Mouse (Mus musculus): ENCODE measurements around the gene Myo7a. TPM values are rescaled to one million over a fixed set of nuclear protein-coding genes. Genes with fewer than 3 reads are reported as not detected.

The Myo7a gene
- polyA plus RNA-seq, 1 experiment from 2014 or later = 7.6 TPM

DNA sequence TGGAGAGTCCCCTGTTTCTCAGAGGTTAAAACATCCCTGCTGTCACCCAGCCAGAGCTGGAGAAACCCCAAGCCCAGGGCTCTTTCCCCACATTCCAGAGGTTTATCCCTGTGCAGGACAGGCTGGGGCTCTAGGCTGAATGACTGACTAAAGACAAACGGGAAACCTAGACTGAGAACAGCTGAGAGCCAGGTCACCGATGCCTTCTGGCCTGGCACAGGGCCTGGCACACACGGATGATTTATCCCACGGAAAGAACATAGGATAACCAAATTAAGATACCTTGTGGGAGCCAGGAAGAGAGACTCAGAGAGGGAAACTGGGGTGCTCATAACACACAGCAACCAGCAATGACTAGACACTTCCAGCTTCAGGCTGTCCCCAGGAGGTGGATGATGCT is 9.6 kb downstream of the Myo7a start:
- Histone ChIP-seq H3K4me1 (ENCODE audit: control insufficient read depth in 2 of 2, insufficient read depth in 2 of 2, low read length in 2 of 2) (peaks cover 10 to 13% of the 10 kb centered on the region in 2 experiments), H3K27me3 (ENCODE audit: control insufficient read depth, insufficient read depth, low read length) (peaks cover 24% of the 10 kb centered on the region), H3K4me2 (ENCODE audit: low read length) (no peak overlapping the region), H3K9me3 (ENCODE audit: control insufficient read depth, low read length) (no peaks in the 10 kb centered on the region), H3K36me3 (ENCODE audit: control insufficient read depth, insufficient read depth, low read length) (no peaks in the 10 kb centered on the region), H3K27ac (replicated peaks in 1 of 2; ENCODE audit: control insufficient read depth in 1 of 2, insufficient read depth in 1 of 2, low read depth in 2 of 2, low read length in 2 of 2) (no peak overlapping the region), H3K4me3 (ENCODE audit: control insufficient read depth in 1 of 2, insufficient read depth in 1 of 2, low read depth in 1 of 2, low read length in 2 of 2) (no peak overlapping the region), H3K9ac (ENCODE audit: low read length) (no peak overlapping the region)
- WGBS = 71% methylated on average over 4 of the region's 4 CpGs
- ATAC-seq (ENCODE audit: insufficient number of reproducible peaks, insufficient read depth, low FRiP score, low read depth) = no peak

DNA sequence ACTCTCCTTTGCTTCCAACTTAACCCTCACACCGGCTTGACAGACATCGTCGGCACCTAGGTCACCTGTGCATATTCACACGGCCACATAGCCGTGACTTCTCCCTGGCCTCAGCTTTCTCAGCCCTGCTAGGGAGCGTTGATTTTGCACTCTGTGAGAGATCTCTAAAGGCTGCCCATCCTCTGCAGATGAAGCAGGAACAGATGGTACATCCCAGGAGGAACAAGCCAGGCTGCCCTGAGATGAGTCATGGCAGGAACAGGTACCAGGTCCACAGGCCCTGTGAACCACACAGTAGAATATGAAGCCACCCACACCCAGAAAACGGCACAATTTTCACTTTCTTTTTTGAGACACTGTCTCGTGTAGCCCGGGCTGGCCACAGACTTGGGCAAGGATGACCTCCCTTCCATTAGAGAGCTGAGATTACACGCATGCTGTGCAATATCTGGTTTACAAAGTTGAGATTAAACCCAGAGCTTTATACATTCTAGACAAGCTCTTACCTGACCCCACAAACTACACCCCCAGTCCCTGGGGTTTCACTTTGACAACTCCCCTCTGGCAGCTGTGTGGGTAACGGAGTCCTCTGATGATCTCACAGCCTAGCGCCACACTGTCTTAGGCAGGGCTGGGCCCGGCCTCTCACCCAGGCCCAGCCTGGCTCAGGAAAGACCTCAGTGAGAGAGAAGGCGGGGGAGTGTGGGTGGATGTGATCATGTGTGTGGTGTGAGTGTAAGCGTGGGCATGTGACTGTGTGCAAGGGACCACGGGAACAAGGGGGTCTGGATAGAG is 10.5 kb downstream of the Myo7a start:
- peaks cover 24% of the 10 kb centered on the region for H3K27me3 ChIP-seq (ENCODE audit: control insufficient read depth, insufficient read depth, low read length)
- H3K4me2 ChIP-seq (ENCODE audit: low read length) = no peak overlapping the region
- no peaks in the 10 kb centered on the region for H3K36me3 ChIP-seq (ENCODE audit: control insufficient read depth, insufficient read depth, low read length)
- no peak overlapping the region for H3K9ac ChIP-seq (ENCODE audit: low read length)
- ATAC-seq (ENCODE audit: insufficient number of reproducible peaks, insufficient read depth, low FRiP score, low read depth) = no peak
- peaks cover 18 to 21% of the 10 kb centered on the region in 2 experiments for H3K4me1 ChIP-seq (ENCODE audit: control insufficient read depth in 2 of 2, insufficient read depth in 2 of 2, low read length in 2 of 2)
- H3K4me3 ChIP-seq (ENCODE audit: control insufficient read depth in 1 of 2, insufficient read depth in 1 of 2, low read depth in 1 of 2, low read length in 2 of 2) = no peak overlapping the region
- WGBS = 79% methylated on average over 16 of the region's 16 CpGs
- no peaks in the 10 kb centered on the region for H3K9me3 ChIP-seq (ENCODE audit: control insufficient read depth, low read length)
- no peak overlapping the region for H3K27ac ChIP-seq (replicated peaks in 1 of 2; ENCODE audit: control insufficient read depth in 1 of 2, insufficient read depth in 1 of 2, low read depth in 2 of 2, low read length in 2 of 2)

DNA sequence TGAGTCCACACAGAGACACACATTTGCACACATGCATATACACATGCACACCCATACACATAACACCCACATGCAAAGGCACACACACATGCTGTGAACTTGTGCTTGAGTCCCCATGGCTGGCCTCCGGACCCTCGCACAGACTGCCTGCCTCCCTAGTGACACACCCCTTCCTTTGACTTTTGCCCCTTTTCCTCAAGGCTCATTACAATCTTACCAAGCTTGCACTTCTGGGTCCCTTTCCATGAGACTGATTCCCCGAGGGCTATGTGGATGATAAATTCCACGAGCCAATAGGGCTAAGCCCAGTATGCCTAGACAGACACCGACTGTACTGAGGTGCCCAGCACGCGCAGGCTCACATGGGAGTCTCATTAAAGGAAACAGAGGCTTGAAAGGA is 13.1 kb downstream of the Myo7a start:
- H3K9ac ChIP-seq (ENCODE audit: low read length) = no peak overlapping the region
- H3K36me3 ChIP-seq (ENCODE audit: control insufficient read depth, insufficient read depth, low read length) = no peaks in the 10 kb centered on the region
- H3K4me3 ChIP-seq (ENCODE audit: control insufficient read depth in 1 of 2, insufficient read depth in 1 of 2, low read depth in 1 of 2, low read length in 2 of 2) = no peak overlapping the region
- H3K27me3 ChIP-seq (ENCODE audit: control insufficient read depth, insufficient read depth, low read length) = peaks cover 13% of the 10 kb centered on the region
- no peak overlapping the region for H3K27ac ChIP-seq (replicated peaks in 1 of 2; ENCODE audit: control insufficient read depth in 1 of 2, insufficient read depth in 1 of 2, low read depth in 2 of 2, low read length in 2 of 2)
- no peak for ATAC-seq (ENCODE audit: insufficient number of reproducible peaks, insufficient read depth, low FRiP score, low read depth)
- H3K4me1 ChIP-seq (ENCODE audit: control insufficient read depth in 2 of 2, insufficient read depth in 2 of 2, low read length in 2 of 2) = peaks cover 26 to 27% of the 10 kb centered on the region in 2 experiments
- H3K9me3 ChIP-seq (ENCODE audit: control insufficient read depth, low read length) = no peaks in the 10 kb centered on the region
- H3K4me2 ChIP-seq (ENCODE audit: low read length) = no peak overlapping the region
- 83% methylated on average over 7 of the region's 7 CpGs for WGBS

DNA sequence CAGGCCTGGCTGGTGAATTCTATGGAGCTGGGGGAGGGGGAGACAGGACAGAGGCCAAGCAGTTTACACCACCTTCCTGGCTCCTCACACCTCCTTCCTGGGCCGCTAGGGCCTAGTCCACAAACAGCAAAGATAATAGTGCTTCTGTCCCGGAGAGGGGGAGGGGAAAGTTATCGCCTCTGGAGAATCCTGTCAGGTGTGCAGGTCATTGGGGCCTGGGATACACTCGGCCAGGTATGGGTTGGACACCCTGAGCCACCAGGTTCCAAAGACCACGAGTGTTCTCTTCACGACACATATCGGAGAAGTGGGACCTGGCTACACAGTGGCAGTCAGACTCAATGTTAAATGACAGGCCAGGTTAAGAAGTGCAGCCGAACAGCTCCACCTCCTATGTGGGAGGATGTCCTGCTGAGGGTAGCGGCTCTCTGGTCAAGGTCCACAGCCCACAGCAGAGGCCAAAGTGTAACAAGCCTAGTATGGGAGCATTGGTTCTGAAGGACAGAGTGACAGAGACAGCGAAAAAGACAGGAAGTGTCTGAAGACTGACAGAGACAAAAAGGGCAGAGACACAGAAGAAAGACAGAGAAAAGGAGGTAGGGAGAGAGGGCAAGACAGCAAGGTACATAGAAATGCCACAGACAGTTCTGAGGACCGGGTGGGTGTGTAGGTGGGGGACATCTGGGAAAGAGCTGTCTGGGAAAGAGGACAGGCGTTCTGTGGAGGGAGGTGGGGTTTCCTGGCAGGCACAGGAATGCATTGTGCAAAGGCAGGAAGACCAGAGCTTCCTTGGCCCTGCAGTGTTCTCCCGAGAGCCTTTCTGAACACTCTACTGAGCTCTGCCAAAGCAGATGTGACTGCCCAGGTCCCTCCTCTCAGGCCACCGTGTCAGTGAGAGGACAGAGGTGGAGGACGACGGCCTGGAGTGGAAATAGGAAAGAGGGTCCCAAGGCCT is 14.6 kb downstream of the Myo7a start:
- H3K36me3 ChIP-seq (ENCODE audit: control insufficient read depth, insufficient read depth, low read length) = no peaks in the 10 kb centered on the region
- WGBS = 45% methylated on average over 16 of the region's 16 CpGs
- H3K27me3 ChIP-seq (ENCODE audit: control insufficient read depth, insufficient read depth, low read length) = no peaks in the 10 kb centered on the region
- no peak overlapping the region for H3K4me3 ChIP-seq (ENCODE audit: control insufficient read depth in 1 of 2, insufficient read depth in 1 of 2, low read depth in 1 of 2, low read length in 2 of 2)
- no peaks in the 10 kb centered on the region for H3K9me3 ChIP-seq (ENCODE audit: control insufficient read depth, low read length)
- H3K4me1 ChIP-seq (ENCODE audit: control insufficient read depth in 2 of 2, insufficient read depth in 2 of 2, low read length in 2 of 2) = peaks cover 23 to 26% of the 10 kb centered on the region in 2 experiments
- H3K27ac ChIP-seq (replicated peaks in 1 of 2; ENCODE audit: control insufficient read depth in 1 of 2, insufficient read depth in 1 of 2, low read depth in 2 of 2, low read length in 2 of 2) = peak overlapping the region; percentile 52 to 72
- no peak overlapping the region for H3K4me2 ChIP-seq (ENCODE audit: low read length)
- ATAC-seq (ENCODE audit: insufficient number of reproducible peaks, insufficient read depth, low FRiP score, low read depth) = peak; percentile 18; the same call in 1 of the 2 replicates
- peak overlapping the region; percentile 30; the same call in 1 of the 2 replicates for H3K9ac ChIP-seq (ENCODE audit: low read length)

DNA sequence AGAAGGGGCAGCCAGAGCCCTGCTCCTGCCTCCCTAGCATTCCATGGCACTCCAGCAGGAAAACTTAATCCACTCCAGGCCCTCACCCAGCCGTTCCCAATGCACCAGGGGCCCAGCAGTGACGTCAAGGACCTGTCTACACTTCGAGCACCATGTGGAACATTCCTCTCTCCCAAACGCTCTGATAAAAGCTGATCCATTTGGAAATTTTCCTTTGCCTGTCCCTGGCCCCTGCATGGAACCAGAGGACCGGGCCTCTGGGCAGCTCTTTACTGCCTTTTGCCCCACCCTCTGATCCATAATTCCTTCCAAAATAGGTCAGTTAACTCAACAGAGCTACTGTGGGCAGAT is 15.4 kb downstream of the Myo7a start:
- no peaks in the 10 kb centered on the region for H3K36me3 ChIP-seq (ENCODE audit: control insufficient read depth, insufficient read depth, low read length)
- no peak overlapping the region for H3K9ac ChIP-seq (ENCODE audit: low read length)
- H3K4me2 ChIP-seq (ENCODE audit: low read length) = no peak overlapping the region
- peak overlapping the region; percentile 52 to 72 for H3K27ac ChIP-seq (replicated peaks in 1 of 2; ENCODE audit: control insufficient read depth in 1 of 2, insufficient read depth in 1 of 2, low read depth in 2 of 2, low read length in 2 of 2)
- peaks cover 23 to 26% of the 10 kb centered on the region in 2 experiments for H3K4me1 ChIP-seq (ENCODE audit: control insufficient read depth in 2 of 2, insufficient read depth in 2 of 2, low read length in 2 of 2)
- 0 out of 2 replicates have a peak, but pooled peaks have one; percentile 2 for ATAC-seq (ENCODE audit: insufficient number of reproducible peaks, insufficient read depth, low FRiP score, low read depth)
- H3K9me3 ChIP-seq (ENCODE audit: control insufficient read depth, low read length) = no peaks in the 10 kb centered on the region
- no peaks in the 10 kb centered on the region for H3K27me3 ChIP-seq (ENCODE audit: control insufficient read depth, insufficient read depth, low read length)
- WGBS = 14% methylated on average over 5 of the region's 5 CpGs
- no peak overlapping the region for H3K4me3 ChIP-seq (ENCODE audit: control insufficient read depth in 1 of 2, insufficient read depth in 1 of 2, low read depth in 1 of 2, low read length in 2 of 2)

DNA sequence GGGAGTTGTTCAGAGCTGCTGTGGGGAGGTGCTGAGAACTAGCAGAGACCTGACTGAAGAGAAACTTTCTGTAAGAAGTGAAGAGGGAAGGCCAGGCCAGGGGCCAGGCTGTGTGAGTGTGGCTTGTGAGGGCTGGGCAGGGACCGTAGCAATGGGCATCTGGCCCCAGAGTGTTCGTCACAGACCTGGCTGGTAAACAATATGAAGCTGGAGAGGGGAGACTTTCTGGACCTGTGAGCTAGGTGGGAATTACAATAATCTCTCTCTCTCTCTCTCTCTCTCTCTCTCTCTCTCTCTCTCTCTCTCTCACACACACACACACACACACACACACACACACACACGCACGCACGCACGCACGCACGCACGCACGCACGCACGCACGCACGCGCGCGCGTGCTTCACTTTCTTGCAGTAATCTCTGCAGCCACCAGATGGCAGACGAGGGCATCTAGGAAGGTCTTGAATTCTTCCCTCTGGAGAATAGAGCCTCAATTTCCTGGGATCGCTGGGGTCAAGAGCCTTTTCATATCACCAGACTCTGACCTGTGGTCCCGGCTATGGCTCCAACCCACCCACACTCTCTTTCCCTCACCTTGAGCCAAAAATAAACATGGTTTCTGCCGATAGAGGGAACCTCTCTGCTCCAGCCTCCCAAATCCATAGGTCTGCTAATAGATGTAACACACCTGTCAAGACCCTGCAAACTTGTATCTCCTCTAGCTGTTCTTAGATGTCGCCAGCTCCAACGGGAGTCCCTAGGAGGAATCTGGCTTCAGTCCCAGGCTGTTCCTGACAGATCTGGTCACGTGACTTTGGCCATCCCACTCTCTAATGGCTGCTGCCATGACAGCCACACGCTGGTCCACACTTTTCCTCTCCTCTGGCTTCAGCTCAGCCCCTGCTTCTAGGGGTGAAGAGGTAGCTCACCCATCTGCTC is 16.1 kb downstream of the Myo7a start:
- no peaks in the 10 kb centered on the region for H3K36me3 ChIP-seq (ENCODE audit: control insufficient read depth, insufficient read depth, low read length)
- no peaks in the 10 kb centered on the region for H3K9me3 ChIP-seq (ENCODE audit: control insufficient read depth, low read length)
- ATAC-seq (ENCODE audit: insufficient number of reproducible peaks, insufficient read depth, low FRiP score, low read depth) = peak; percentile 22; the same call in 1 of the 2 replicates
- 12% methylated on average over 20 of the region's 26 CpGs for WGBS
- H3K4me1 ChIP-seq (ENCODE audit: control insufficient read depth in 2 of 2, insufficient read depth in 2 of 2, low read length in 2 of 2) = peaks cover 23 to 26% of the 10 kb centered on the region in 2 experiments
- H3K4me3 ChIP-seq (ENCODE audit: control insufficient read depth in 1 of 2, insufficient read depth in 1 of 2, low read depth in 1 of 2, low read length in 2 of 2) = peak overlapping the region; percentile 24 to 30
- H3K27ac ChIP-seq (replicated peaks in 1 of 2; ENCODE audit: control insufficient read depth in 1 of 2, insufficient read depth in 1 of 2, low read depth in 2 of 2, low read length in 2 of 2) = peak overlapping the region; percentile 52 to 73
- H3K27me3 ChIP-seq (ENCODE audit: control insufficient read depth, insufficient read depth, low read length) = no peaks in the 10 kb centered on the region
- peak overlapping the region; percentile 64 for H3K4me2 ChIP-seq (ENCODE audit: low read length)
- peak overlapping the region; percentile 71 for H3K9ac ChIP-seq (ENCODE audit: low read length)

Data from heart, embryonic 14.5 days (tissue).